Mouse (Mus musculus) limb, embryonic 14.5 days (tissue): ENCODE data around the gene Col9a1. TPM values are rescaled to one million over a fixed set of nuclear protein-coding genes. Genes with fewer than 3 reads are reported as not detected.

Experiments used
- ATAC-seq: fragments of 200-750 bp; cut with Nextera tagmentation; 2 replicates; pipeline ENCODE4 v1.8.0; 2017; ENCODE audit warnings: low read depth, moderate number of reproducible peaks, moderate TSS enrichment; ENCODE audit not compliant: low FRiP score
- DNase-seq: peaks from one replicate; pipeline ENCODE4 v3.0.0-alpha.2; 2015; ENCODE audit warnings: low spot score
- H3K27ac ChIP-seq: fragments of 300-500 bp; sonication (generic); replicated peaks from 2 replicates; pipeline ENCODE4 v1.5.1; 2014; ENCODE audit warnings: low read depth, mild to moderate bottlenecking, low read length, moderate library complexity, mixed read lengths
- H3K27me3 ChIP-seq: fragments of 300-500 bp; sonication (generic); 2 replicates; pipeline ENCODE4 v1.6.1; 2014; ENCODE audit warnings: low read length, mixed read lengths; ENCODE audit not compliant: control insufficient read depth, insufficient read depth
- H3K36me3 ChIP-seq: fragments of 300-500 bp; sonication (generic); 2 replicates; pipeline ENCODE4 v1.6.1; 2014; ENCODE audit warnings: mild to moderate bottlenecking, low read length, moderate library complexity, mixed read lengths; ENCODE audit not compliant: control insufficient read depth, insufficient read depth
- H3K4me1 ChIP-seq: fragments of 300-500 bp; sonication (generic); 2 replicates; pipeline ENCODE4 v1.6.1; 2014; ENCODE audit warnings: antibody characterized with exemption, low read length, mixed read lengths; ENCODE audit not compliant: control insufficient read depth, insufficient read depth
- H3K4me2 ChIP-seq: fragments of 300-500 bp; sonication (generic); replicated peaks from 2 replicates; pipeline ENCODE4 v1.6.1; 2014; ENCODE audit warnings: low read depth, mild to moderate bottlenecking, low read length, moderate library complexity; ENCODE audit not compliant: severe bottlenecking
- H3K4me3 ChIP-seq: fragments of 300-500 bp; sonication (generic); replicated peaks from 2 replicates; pipeline ENCODE4 v1.5.1; 2014; ENCODE audit warnings: low read length
- H3K9ac ChIP-seq: fragments of 300-500 bp; sonication (generic); 2 replicates; pipeline ENCODE4 v1.6.1; 2014; ENCODE audit warnings: mild to moderate bottlenecking, low read depth, low read length, moderate library complexity; ENCODE audit not compliant: severe bottlenecking
- H3K9me3 ChIP-seq: fragments of 300-500 bp; sonication (generic); 2 replicates; pipeline ENCODE4 v1.6.1; 2016; ENCODE audit warnings: low read length; ENCODE audit not compliant: control insufficient read depth
- POLR2A ChIP-seq: fragments of 200-500 bp; IDR thresholded peaks from 2 replicates; pipeline ENCODE4 v1.8.0; 2012; ENCODE audit warnings: inconsistent platforms, mild to moderate bottlenecking, moderate library complexity, borderline replicate concordance; ENCODE audit not compliant: insufficient read depth, insufficient read length; ENCODE audit errors: extremely low read depth
- WGBS: fragments of 180-500 bp; shearing (Covaris S2); extraction: QIAGEN DNeasy Blood & Tissue Kit; methylation state at CpG from one replicate; pipeline ENCODE4 v1.1.7; 2014; 5-methylcytosine and 5-hydroxymethylcytosine counted together
- polyA plus RNA-seq, 2 experiments: library from polyadenylated mRNA; depleted of rRNA in 1 of 2; stranded (reverse) in 1 of 2; unstranded in 1 of 2; fragments of >200 nt; fragmentation: Nextera tagmentation in 1 of 2; extraction: Ambion mirVana in 1 of 2; gene quantifications; 2 replicates each; pipeline versions ENCODE4 v1.2.1 to v1.2.3; 2012 to 2014

The Col9a1 gene
- polyA plus RNA-seq, 2 experiments, result 139 to 268 TPM

DNA sequence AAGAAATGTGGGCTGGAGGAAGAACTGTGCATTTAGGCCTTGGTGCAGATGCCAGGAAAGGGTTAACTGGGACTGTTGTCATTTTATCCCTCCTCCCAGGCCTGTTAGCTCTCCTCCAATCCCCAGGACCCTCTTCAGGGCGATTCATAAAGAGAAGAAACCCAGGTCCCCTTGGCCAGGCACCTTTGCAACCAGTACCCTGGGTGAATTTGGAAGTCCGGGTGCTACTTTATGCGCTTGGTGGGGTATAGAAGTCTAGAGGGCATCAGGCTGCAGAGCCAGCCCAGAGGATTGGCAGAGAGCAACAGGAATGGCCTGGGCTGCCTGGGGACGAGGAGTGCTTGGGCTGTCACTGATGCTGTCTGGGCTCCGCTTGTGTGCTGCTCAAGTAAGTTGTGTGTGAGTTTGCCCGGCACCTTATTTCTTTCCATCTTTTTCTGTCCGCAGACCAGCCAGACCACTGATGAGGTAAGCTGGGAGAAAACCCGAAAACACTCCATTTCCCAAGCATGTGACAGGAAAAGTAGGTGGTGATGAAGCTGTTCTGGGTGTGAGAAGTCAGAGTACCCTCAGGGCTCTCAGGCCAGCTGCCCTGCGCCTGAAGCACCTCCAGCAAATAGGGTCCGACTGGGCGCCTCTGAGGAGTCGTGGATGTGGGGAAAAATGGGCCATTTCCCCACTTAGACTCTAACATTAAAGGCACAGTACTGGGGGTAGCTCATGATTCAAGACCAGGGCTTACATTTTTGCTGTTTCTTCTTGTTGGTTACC is 17.8 kb downstream of the Col9a1 start:
- H3K9me3 ChIP-seq, result no peaks in the 10 kb centered on the region
- H3K4me2 ChIP-seq, result peak overlapping the region; percentile 42
- H3K27me3 ChIP-seq, result no peaks in the 10 kb centered on the region
- H3K9ac ChIP-seq, result peak overlapping the region; percentile 46
- peak overlapping the region; percentile 33 for H3K4me3 ChIP-seq
- WGBS, result 14% methylated on average over 12 of the region's 12 CpGs
- no peak for DNase-seq
- H3K36me3 ChIP-seq, result no peaks in the 10 kb centered on the region
- 0 out of 2 replicates have a peak, but pooled peaks have one; percentile 10 for ATAC-seq
- H3K4me1 ChIP-seq, result peaks cover 30% of the 10 kb centered on the region
- no peak for TF ChIP-seq POLR2A
- H3K27ac ChIP-seq, result peak overlapping the region; percentile 88

DNA sequence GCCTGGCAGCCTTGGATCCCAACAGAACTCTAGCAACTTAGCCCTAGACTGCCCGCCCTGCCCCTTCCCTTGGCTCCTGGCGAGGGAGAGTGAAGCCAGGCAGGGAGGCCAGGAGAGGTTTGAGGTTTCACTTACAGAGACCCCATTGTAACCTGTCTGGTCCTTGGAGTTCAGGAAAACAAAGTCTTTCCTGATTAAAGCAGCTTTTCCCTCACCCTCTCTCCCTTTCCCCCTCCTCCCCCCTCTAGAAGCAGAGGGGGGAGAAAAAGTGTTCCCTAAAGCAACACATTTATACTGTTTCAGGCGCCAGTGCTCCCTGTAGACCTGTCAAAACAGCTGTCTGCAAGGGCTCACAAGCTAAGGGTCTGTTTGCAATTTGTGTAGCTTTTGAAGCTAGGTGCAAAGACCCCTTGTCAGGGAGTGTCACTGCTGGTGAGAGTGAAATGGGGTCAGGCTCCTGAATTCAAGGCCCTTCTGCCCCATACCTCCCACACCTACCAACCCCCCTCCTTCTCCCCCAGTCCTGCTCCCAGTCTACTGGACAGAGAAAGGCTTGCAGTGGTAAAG is 18.6 kb downstream of the Col9a1 start:
- peaks cover 30% of the 10 kb centered on the region for H3K4me1 ChIP-seq

DNA sequence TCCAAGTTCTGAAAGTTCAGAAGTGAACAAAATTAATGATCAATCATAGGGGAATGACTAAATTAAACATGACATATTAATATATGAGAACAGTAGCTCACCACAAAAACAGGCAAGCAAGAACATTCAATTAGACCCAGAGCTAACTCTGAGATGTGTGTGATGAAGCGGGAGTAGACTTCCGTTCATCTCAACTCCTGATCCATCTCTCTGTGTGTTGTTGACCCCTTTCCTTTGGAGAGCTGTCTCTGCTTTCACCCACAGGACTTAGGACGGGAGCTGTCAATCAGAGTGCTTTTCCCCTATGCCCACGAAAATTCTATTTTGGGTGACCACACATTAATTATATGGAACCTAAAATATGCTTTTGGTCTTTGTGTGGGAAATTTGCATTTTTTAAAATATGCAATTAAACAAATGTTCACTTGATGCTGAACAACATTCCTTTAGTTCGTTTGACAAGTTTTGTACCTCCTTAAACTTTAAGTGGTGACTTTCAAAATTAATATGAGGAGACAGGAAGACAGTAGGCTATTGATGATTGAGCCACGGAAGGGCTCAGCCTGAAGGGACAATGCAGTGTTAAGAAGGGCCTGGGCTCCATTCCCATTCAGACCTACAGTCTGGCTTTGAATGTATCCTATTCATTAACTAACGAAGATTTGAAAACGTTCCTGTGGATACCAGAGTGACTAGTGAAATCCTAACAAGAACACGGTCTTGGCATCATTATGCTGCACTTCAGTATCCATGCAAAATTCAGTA is 34.4 kb downstream of the Col9a1 start:
- DNase-seq (no peak), ATAC-seq (no peak)
- no peak overlapping the region for H3K4me2 ChIP-seq
- no peak overlapping the region for H3K4me3 ChIP-seq
- H3K9ac ChIP-seq, result no peak overlapping the region
- TF ChIP-seq POLR2A, result no peak
- H3K27me3 ChIP-seq, result no peaks in the 10 kb centered on the region
- no peaks in the 10 kb centered on the region for H3K4me1 ChIP-seq
- 70% methylated on average over 9 of the region's 9 CpGs for whole genome bisulfite sequencing
- no peaks in the 10 kb centered on the region for H3K9me3 ChIP-seq
- no peak overlapping the region for H3K27ac ChIP-seq
- peaks cover 16% of the 10 kb centered on the region for H3K36me3 ChIP-seq

More for the DNA sequence above, 18.6 kb downstream of the Col9a1 start:
- H3K4me3 ChIP-seq, result peak overlapping the region; percentile 33
- TF ChIP-seq POLR2A, result no peak
- peak overlapping the region; percentile 42 for H3K4me2 ChIP-seq
- H3K27ac ChIP-seq, result peak overlapping the region; percentile 88
- H3K9me3 ChIP-seq, result no peaks in the 10 kb centered on the region
- no peaks in the 10 kb centered on the region for H3K27me3 ChIP-seq
- DNase-seq (peak; percentile 54), ATAC-seq (peak; percentile 86)
- H3K36me3 ChIP-seq, result no peaks in the 10 kb centered on the region
- peak overlapping the region; percentile 46; the same call in 1 of the 2 replicates for H3K9ac ChIP-seq
- 12% methylated on average over 3 of the region's 3 CpGs for WGBS

DNA sequence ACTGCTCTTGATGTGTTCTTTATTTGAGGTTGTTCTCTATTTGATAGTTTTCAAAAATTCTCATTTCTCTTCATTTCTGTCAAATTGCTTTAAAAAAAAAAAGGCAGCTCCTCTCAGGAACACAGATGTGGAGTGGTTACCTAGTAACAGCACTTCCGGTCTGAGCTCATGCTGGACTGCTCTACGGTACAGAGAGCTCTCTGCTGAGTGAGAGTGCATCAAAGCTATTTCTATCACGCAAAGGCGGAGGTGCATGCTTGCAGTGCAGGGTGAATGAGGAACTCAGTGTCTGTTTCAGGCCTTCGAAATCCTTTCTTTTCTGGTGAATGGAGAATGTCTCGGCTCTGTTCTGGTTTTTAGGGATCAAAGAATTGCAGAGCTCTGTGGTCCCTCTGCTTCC is 41.6 kb downstream of the Col9a1 start:
- WGBS, result 35% methylated on average over 6 of the region's 6 CpGs
- H3K36me3 ChIP-seq, result peaks cover 12% of the 10 kb centered on the region; the same call in 1 of the 2 replicates
- DNase-seq, result peak; percentile 61
- ATAC-seq, result peak; percentile 71; the same call in 1 of the 2 replicates
- H3K4me3 ChIP-seq, result no peak overlapping the region
- peaks cover 7% of the 10 kb centered on the region; the same call in 1 of the 2 replicates for H3K4me1 ChIP-seq
- no peak overlapping the region for H3K4me2 ChIP-seq
- H3K9me3 ChIP-seq, result no peaks in the 10 kb centered on the region
- no peaks in the 10 kb centered on the region for H3K27me3 ChIP-seq
- TF ChIP-seq POLR2A, result no peak
- no peak overlapping the region for H3K9ac ChIP-seq
- H3K27ac ChIP-seq, result no peak overlapping the region

DNA sequence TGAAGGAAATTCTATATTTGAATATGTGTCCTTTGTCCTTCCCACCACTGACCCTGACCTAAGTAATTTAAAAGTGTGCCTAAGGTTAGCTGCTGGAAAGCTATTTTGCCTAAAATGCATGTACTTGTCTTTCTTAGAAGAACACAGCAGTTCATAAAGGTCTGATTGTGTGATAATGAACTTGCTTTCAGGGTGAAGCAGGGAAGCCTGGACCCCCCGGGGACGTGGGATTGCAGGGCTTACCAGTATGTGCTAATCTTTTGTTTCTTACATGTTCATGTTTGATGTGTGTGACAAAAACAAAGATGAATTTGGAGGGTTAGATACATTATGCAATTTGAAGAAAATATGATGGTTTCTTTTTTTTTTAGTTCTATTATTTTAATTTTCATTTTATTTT is 44.8 kb downstream of the Col9a1 start:
- H3K27me3 ChIP-seq, result no peaks in the 10 kb centered on the region
- peaks cover 11% of the 10 kb centered on the region for H3K36me3 ChIP-seq
- no peak overlapping the region for H3K4me3 ChIP-seq
- peaks cover 18% of the 10 kb centered on the region; the same call in 1 of the 2 replicates for H3K4me1 ChIP-seq
- no peak overlapping the region for H3K9ac ChIP-seq
- no peak for TF ChIP-seq POLR2A
- DNase-seq (no peak), ATAC-seq (no peak)
- no peak overlapping the region for H3K27ac ChIP-seq
- H3K9me3 ChIP-seq, result no peaks in the 10 kb centered on the region
- no peak overlapping the region for H3K4me2 ChIP-seq
- 81% methylated on average over 2 of the region's 2 CpGs for WGBS
